Mouse (Mus musculus) neural tube, embryonic 13.5 days (tissue): ENCODE data around the gene Ulk2. TPM values are rescaled to one million over a fixed set of nuclear protein-coding genes. Genes with fewer than 3 reads are reported as not detected.

Source experiments
- ATAC-seq: fragments of 200-750 bp; cut with Nextera tagmentation; 2 replicates; pipeline ENCODE4 v1.8.0; 2017; ENCODE audit warnings: low read depth, mild to moderate bottlenecking, moderate TSS enrichment, moderate library complexity
- H3K27ac ChIP-seq: fragments of 300-500 bp; sonication (generic); replicated peaks from 2 replicates; pipeline ENCODE4 v1.5.1; 2015; ENCODE audit warnings: moderate library complexity, mild to moderate bottlenecking, inconsistent platforms
- H3K27me3 ChIP-seq: fragments of 300-500 bp; sonication (generic); 2 replicates; pipeline ENCODE4 v1.6.1; 2015; ENCODE audit warnings: mild to moderate bottlenecking, inconsistent platforms
- H3K36me3 ChIP-seq: fragments of 300-500 bp; sonication (generic); 2 replicates; pipeline ENCODE4 v1.6.1; 2015; ENCODE audit warnings: mild to moderate bottlenecking, inconsistent platforms
- H3K4me1 ChIP-seq: fragments of 300-500 bp; sonication (generic); replicated peaks from 2 replicates; pipeline ENCODE4 v1.6.1; 2015; ENCODE audit warnings: inconsistent platforms
- H3K4me2 ChIP-seq: fragments of 300-500 bp; sonication (generic); 2 replicates; pipeline ENCODE4 v1.6.1; 2015; ENCODE audit warnings: inconsistent platforms, mild to moderate bottlenecking, moderate library complexity
- H3K4me3 ChIP-seq: fragments of 300-500 bp; sonication (generic); 2 replicates; pipeline ENCODE4 v1.5.1; 2015; ENCODE audit warnings: mild to moderate bottlenecking, inconsistent platforms
- H3K9ac ChIP-seq: fragments of 300-500 bp; sonication (generic); 2 replicates; pipeline ENCODE4 v1.6.1; 2015; ENCODE audit warnings: moderate library complexity, mild to moderate bottlenecking, inconsistent platforms
- H3K9me3 ChIP-seq: fragments of 300-500 bp; sonication (generic); 2 replicates; pipeline ENCODE4 v1.6.1; 2016; ENCODE audit warnings: inconsistent platforms
- WGBS: fragments of 180-500 bp; shearing (Covaris S2); methylation state at CpG from one replicate; pipeline ENCODE4 v1.1.7; 2015; 5-methylcytosine and 5-hydroxymethylcytosine counted together
- polyA plus RNA-seq: library from polyadenylated mRNA; unstranded; fragments of >200 nt; fragmentation: Nextera tagmentation; extraction: Ambion mirVana; gene quantifications from 2 replicates; pipeline ENCODE4 v1.2.1, GENCODE M21; 2015

Ulk2 gene
- polyA plus RNA-seq, 1 experiment from 2014 or later: 33.6 TPM

GRCm38 (mm10) chr11:61751612-61752011, 103.3 kb downstream of the Ulk2 start:
- 77% methylated on average over 5 of the region's 5 CpGs for WGBS
- H3K9ac ChIP-seq: no peak overlapping the region

GRCm38 (mm10) chr11:61747161-61747560, 107.7 kb downstream of the Ulk2 start:
- Histone ChIP-seq H3K36me3 (peaks cover 84% of the 10 kb centered on the region), H3K27me3 (no peaks in the 10 kb centered on the region), H3K4me2 (no peak overlapping the region), H3K27ac (no peak overlapping the region), H3K9ac (no peak overlapping the region), H3K4me1 (no peaks in the 10 kb centered on the region), H3K4me3 (no peak overlapping the region), H3K9me3 (no peaks in the 10 kb centered on the region)
- no peak for ATAC-seq
- 66% methylated on average over 3 of the region's 3 CpGs for whole genome bisulfite sequencing

More at GRCm38 (mm10) chr11:61751612-61752011, 103.3 kb downstream of the Ulk2 start:
- no peak overlapping the region for H3K4me3 ChIP-seq
- H3K4me2 ChIP-seq: no peak overlapping the region
- no peak overlapping the region for H3K27ac ChIP-seq
- H3K9me3 ChIP-seq: no peaks in the 10 kb centered on the region; the same call in 1 of the 2 replicates
- H3K27me3 ChIP-seq: no peaks in the 10 kb centered on the region
- H3K36me3 ChIP-seq: peaks cover 87% of the 10 kb centered on the region
- no peak for ATAC-seq
- no peaks in the 10 kb centered on the region for H3K4me1 ChIP-seq

DNA sequence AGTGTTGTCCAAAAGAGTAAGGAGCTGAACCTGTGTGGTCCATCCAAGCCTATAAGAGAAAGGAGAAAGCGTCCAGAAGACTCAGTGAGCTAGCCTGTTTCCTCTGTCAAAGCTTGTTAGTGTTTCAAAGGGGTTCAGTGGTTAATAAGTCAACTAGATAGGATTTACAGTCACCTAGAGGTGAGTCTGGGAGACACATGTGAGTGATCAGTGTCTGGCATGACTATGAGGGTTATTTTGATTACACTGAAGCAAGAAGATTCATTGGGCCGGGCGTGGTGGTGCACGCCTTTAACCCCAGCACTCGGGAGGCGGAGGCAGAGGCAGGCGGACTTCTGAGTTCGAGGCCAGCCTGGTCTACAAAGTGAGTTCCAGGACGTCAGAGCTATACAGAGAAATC, 109.1 kb downstream of the Ulk2 start:
- H3K9ac ChIP-seq: no peak overlapping the region
- no peak for ATAC-seq
- no peaks in the 10 kb centered on the region for H3K4me1 ChIP-seq
- 95% methylated on average over 9 of the region's 9 CpGs for WGBS
- no peak overlapping the region for H3K27ac ChIP-seq
- H3K9me3 ChIP-seq: no peaks in the 10 kb centered on the region
- no peak overlapping the region for H3K4me3 ChIP-seq
- H3K4me2 ChIP-seq: no peak overlapping the region
- peaks cover 83% of the 10 kb centered on the region for H3K36me3 ChIP-seq
- H3K27me3 ChIP-seq: no peaks in the 10 kb centered on the region

DNA sequence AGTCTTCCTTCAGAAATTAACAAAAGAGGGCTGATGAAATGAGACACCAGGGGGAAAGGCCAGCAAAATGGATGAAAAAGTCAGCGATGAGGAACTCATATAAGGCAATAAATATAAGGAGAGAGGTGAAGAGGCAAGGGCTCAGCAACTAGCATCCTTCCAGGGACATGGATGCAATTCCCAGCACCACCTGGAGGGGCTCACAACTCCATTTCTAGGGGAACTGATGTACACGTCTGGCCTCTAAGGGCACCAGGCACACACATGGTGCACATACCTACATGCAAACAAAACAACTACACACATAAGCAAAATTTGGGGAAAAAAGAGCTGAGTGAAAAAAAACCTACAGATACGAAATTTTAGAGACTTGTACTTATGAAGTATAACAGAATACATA, 110.4 kb downstream of the Ulk2 start:
- Histone ChIP-seq H3K9me3 (no peaks in the 10 kb centered on the region), H3K9ac (no peak overlapping the region), H3K27ac (no peak overlapping the region), H3K27me3 (no peaks in the 10 kb centered on the region), H3K4me1 (no peaks in the 10 kb centered on the region), H3K4me3 (no peak overlapping the region), H3K36me3 (peaks cover 83% of the 10 kb centered on the region), H3K4me2 (no peak overlapping the region)
- 73% methylated on average over 3 of the region's 3 CpGs for WGBS
- ATAC-seq: no peak

DNA sequence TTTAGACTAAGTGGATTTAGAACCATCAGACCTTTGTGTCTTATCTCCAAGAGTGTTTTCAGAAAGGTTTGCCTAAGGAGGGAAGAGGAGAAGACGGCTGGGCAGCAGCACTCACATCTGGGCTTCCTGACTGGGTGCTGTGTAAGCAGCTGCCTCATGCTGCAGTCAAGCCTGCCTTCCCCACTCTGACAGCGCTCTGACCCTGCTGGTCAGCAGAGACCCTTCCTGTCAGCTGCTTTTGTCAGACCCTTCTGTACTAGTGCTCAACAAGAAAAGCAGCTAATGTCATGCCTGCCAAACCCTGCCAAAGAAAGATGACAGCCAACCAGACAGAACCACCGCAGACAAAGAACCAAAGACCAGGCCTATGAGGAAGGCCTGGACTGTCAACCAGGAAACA, 111.1 kb downstream of the Ulk2 start:
- Histone ChIP-seq H3K9ac (no peak overlapping the region), H3K27me3 (no peaks in the 10 kb centered on the region), H3K9me3 (no peaks in the 10 kb centered on the region), H3K36me3 (peaks cover 83% of the 10 kb centered on the region), H3K4me2 (no peak overlapping the region), H3K27ac (no peak overlapping the region), H3K4me3 (no peak overlapping the region), H3K4me1 (no peaks in the 10 kb centered on the region)
- ATAC-seq: no peak
- 73% methylated on average over 3 of the region's 3 CpGs for WGBS

GRCm38 (mm10) chr11:61740500-61740899, 114.4 kb downstream of the Ulk2 start:
- H3K4me3 ChIP-seq: no peak overlapping the region
- no peaks in the 10 kb centered on the region for H3K9me3 ChIP-seq
- H3K9ac ChIP-seq: no peak overlapping the region
- no peak overlapping the region for H3K27ac ChIP-seq
- H3K4me1 ChIP-seq: no peaks in the 10 kb centered on the region
- ATAC-seq: no peak
- no peak overlapping the region for H3K4me2 ChIP-seq
- peaks cover 95% of the 10 kb centered on the region for H3K36me3 ChIP-seq
- 92% methylated on average over 1 of the region's 1 CpGs for WGBS
- H3K27me3 ChIP-seq: no peaks in the 10 kb centered on the region

DNA sequence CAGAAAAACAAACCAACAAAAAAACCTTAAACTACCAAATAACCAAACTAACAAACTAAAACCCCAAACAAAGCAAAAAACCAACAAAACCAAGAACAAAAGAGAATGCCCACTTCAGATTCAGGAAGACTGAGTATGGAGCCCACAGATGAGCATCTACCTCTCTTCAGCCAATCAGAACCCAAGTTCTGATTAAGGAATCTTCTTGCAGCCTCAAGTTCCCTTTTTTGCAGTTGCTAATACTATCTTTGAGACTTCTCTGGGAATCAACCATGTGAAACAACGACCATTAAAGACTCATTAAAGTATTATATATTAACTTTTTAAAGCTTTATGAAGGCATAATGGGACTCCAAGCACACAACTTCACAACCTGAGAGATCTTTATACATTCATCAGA, 117.6 kb downstream of the Ulk2 start:
- no peaks in the 10 kb centered on the region for H3K9me3 ChIP-seq
- no peak overlapping the region for H3K4me2 ChIP-seq
- H3K4me1 ChIP-seq: no peaks in the 10 kb centered on the region
- no peak overlapping the region for H3K4me3 ChIP-seq
- H3K27ac ChIP-seq: no peak overlapping the region
- no peak for ATAC-seq
- WGBS: 94% methylated on average over 1 of the region's 1 CpGs
- H3K27me3 ChIP-seq: no peaks in the 10 kb centered on the region
- no peak overlapping the region for H3K9ac ChIP-seq
- H3K36me3 ChIP-seq: peaks cover 96% of the 10 kb centered on the region

GRCm38 (mm10) chr11:61732672-61733071, 122.2 kb downstream of the Ulk2 start:
- ATAC-seq: no peak
- Histone ChIP-seq H3K4me3 (no peak overlapping the region), H3K36me3 (peaks cover 94% of the 10 kb centered on the region), H3K27ac (no peak overlapping the region), H3K4me2 (no peak overlapping the region), H3K27me3 (no peaks in the 10 kb centered on the region), H3K9me3 (no peaks in the 10 kb centered on the region), H3K9ac (no peak overlapping the region), H3K4me1 (no peaks in the 10 kb centered on the region)
- 90% methylated on average over 7 of the region's 7 CpGs for WGBS

DNA sequence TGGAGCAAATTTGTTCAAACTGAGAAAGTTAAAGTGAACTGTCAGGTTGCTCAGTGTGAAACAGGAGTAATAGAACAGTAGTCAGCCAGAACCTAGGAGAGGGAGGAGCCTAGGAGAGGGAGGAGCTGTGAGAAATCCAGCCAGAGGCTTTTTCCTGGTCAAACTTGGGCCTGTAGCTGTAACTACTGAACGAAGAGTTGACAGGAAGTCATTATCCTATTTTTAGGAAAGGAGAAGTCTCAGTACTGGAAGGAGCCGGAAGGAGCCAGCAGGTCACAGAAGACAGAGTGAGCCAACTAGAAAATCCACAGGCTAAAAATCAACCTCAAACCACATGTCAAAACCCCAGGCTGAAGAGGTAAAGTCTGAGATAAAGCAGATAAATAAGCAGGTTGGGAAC, 126.8 kb downstream of the Ulk2 start:
- no peak overlapping the region for H3K9ac ChIP-seq
- no peak for ATAC-seq
- 77% methylated on average over 2 of the region's 2 CpGs for WGBS

More for the DNA sequence above, 126.8 kb downstream of the Ulk2 start:
- H3K36me3 ChIP-seq: peaks cover 66% of the 10 kb centered on the region
- H3K4me1 ChIP-seq: no peaks in the 10 kb centered on the region
- H3K27me3 ChIP-seq: no peaks in the 10 kb centered on the region
- no peaks in the 10 kb centered on the region for H3K9me3 ChIP-seq
- no peak overlapping the region for H3K27ac ChIP-seq
- H3K4me2 ChIP-seq: no peak overlapping the region
- H3K4me3 ChIP-seq: no peak overlapping the region

Other genes starting within 250 kb of the Ulk2 start
- gene Grap, start 201.8 kb downstream of the Ulk2 start, polyA plus RNA-seq: 9.5 and 10.7 TPM in 2 replicates
- 0.07 and 0.19 TPM in 2 replicates for gene Fam83g, start 171.0 kb downstream of the Ulk2 start, polyA plus RNA-seq
- gene Slc5a10, start 134.2 kb downstream of the Ulk2 start, polyA plus RNA-seq: not detected in 2 replicates
- 51.4 and 51.8 TPM in 2 replicates for gene Prpsap2, start 93.0 kb downstream of the Ulk2 start, polyA plus RNA-seq
- gene Akap10, start 75.2 kb upstream of the Ulk2 start, polyA plus RNA-seq: 13.6 and 14.0 TPM in 2 replicates
- 10.2 and 12.9 TPM in 2 replicates for gene Specc1, start 101.7 kb upstream of the Ulk2 start, polyA plus RNA-seq